Mouse (Mus musculus) C2C12 (cell line): Measurements from ENCODE around the gene Ing3.

Experiments used
- CEBPB ChIP-seq: IDR thresholded peaks from one replicate; pipeline ENCODE4 v1.6.1; 2011; ENCODE audit warnings: low read depth, mild to moderate bottlenecking, control low read depth, moderate library complexity
- CTCF ChIP-seq: IDR thresholded peaks from one replicate; pipeline ENCODE4 v1.5.1; 2011; ENCODE audit not compliant: control insufficient read depth, insufficient read depth, insufficient read length
- FOSL1 ChIP-seq: IDR thresholded peaks from one replicate; pipeline ENCODE4 v1.8.0; 2011; ENCODE audit warnings: mild to moderate bottlenecking, low read length; ENCODE audit not compliant: poor library complexity, insufficient read depth, severe bottlenecking
- MAX ChIP-seq: IDR thresholded peaks from one replicate; pipeline ENCODE4 v1.6.1; 2011; ENCODE audit warnings: mild to moderate bottlenecking, control low read depth
- MYOD1 ChIP-seq: IDR thresholded peaks from one replicate; pipeline ENCODE4 v1.6.1; 2011; ENCODE audit warnings: low read depth; ENCODE audit not compliant: control insufficient read depth, insufficient read length
- USF1 ChIP-seq: IDR thresholded peaks from one replicate; pipeline ENCODE4 v1.6.1; 2011; ENCODE audit warnings: low read depth, mild to moderate bottlenecking, control low read depth, moderate library complexity

DNA sequence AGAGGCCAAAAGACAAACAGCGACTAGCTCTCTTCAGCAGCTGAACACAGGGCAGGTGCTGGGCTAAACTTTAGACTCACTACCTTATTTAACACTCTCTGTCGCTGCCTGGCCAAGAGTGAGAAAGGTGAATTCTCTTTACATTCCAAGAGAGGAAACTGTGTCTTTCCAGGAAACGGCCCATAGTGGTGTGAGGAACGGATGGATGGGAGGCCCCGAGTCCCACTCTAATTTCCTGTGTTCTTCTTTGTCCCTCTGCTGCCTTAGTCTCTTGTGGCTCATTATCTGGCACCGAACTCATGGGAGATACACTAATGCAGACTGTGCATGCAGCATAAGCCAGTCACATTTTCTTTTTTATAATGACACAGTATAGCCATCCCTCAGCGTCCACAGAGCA, 68.3 kb downstream of the Ing3 start:
- no peak for TF ChIP-seq CTCF
- no peak for TF ChIP-seq MAX
- no peak for TF ChIP-seq FOSL1
- no peak for TF ChIP-seq MYOD1
- no peak for TF ChIP-seq CEBPB
- no peak for TF ChIP-seq USF1
